Mouse (Mus musculus): ENCODE measurements around the gene Zfp511. TPM values are rescaled to one million over a fixed set of nuclear protein-coding genes. Genes with fewer than 3 reads are reported as not detected.

Gene Zfp511
- polyA plus RNA-seq, 1 experiment from 2014 or later = 41.8 TPM

DNA sequence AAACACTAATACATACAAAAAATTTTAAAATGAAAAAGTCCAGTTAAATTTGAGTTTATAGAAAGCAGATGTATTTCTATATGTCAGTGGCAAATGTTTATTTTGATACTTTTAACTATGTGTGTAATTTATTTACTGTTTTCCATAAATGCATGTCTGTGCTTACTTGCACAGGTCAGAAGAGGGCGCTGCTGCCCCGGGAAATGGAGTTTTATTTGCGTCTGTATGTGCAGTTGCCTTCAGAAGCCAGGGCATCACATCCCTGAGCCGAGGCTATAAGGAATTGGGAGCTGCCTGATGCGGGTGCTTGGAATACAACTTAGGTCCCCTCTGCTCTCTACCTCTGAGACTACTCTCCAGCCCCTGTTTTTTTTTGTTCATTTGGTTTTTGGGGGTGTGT is 42.5 kb downstream of the Zfp511 start:
- no peak overlapping the region for H3K27ac ChIP-seq
- H3K9ac ChIP-seq = no peak overlapping the region
- no peak for ATAC-seq (ENCODE audit: low FRiP score, low read depth)
- H3K9me3 ChIP-seq = no peaks in the 10 kb centered on the region
- H3K27me3 ChIP-seq = peaks cover 58% of the 10 kb centered on the region
- 4% methylated on average over 5 of the region's 5 CpGs for WGBS
- no peak overlapping the region for H3K4me2 ChIP-seq (replicated peaks)
- H3K4me1 ChIP-seq = peaks cover 20% of the 10 kb centered on the region
- H3K36me3 ChIP-seq = no peaks in the 10 kb centered on the region
- H3K4me3 ChIP-seq = no peak overlapping the region

DNA sequence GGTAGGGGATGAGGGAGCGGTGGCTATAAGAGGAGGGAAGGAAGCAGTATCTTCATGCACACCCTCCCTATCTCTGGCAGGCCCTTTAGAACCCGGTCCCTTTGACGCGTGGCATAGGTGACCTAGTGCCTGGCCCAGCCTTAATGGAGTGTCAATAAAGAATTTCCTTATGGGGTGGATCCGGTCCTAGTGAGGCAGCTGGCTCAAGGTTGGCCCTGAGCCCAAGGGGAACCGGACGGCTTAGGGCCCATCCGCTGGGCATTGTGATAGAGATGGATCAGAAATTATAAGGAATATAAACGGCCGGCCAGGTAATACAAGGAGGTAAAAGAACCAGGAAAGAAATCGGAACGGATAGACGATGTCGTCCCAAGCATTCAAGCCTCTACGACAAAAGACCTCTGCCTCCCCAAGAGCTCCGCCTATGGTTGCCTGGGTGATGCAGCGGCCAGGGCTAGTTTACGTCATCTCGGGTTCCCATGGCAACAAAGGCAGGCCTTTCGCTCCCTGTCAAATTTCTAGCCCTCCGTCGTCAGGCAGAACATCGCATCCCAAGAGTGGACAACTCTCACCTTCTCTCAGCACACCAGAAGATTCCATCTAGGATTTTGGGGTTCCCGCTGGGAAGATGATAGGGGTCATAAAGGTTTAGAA is 44.4 kb downstream of the Zfp511 start:
- Histone ChIP-seq H3K9ac (peak overlapping the region; percentile 56), H3K36me3 (no peaks in the 10 kb centered on the region), H3K4me1 (peaks cover 20% of the 10 kb centered on the region), H3K9me3 (no peaks in the 10 kb centered on the region), H3K27ac (no peak overlapping the region), H3K4me3 (peak overlapping the region; percentile 37), H3K27me3 (peaks cover 58% of the 10 kb centered on the region), H3K4me2 (replicated peaks) (peak overlapping the region; percentile 61)
- ATAC-seq (ENCODE audit: low FRiP score, low read depth) = peak; percentile 74
- 4% methylated on average over 24 of the region's 24 CpGs for WGBS

DNA sequence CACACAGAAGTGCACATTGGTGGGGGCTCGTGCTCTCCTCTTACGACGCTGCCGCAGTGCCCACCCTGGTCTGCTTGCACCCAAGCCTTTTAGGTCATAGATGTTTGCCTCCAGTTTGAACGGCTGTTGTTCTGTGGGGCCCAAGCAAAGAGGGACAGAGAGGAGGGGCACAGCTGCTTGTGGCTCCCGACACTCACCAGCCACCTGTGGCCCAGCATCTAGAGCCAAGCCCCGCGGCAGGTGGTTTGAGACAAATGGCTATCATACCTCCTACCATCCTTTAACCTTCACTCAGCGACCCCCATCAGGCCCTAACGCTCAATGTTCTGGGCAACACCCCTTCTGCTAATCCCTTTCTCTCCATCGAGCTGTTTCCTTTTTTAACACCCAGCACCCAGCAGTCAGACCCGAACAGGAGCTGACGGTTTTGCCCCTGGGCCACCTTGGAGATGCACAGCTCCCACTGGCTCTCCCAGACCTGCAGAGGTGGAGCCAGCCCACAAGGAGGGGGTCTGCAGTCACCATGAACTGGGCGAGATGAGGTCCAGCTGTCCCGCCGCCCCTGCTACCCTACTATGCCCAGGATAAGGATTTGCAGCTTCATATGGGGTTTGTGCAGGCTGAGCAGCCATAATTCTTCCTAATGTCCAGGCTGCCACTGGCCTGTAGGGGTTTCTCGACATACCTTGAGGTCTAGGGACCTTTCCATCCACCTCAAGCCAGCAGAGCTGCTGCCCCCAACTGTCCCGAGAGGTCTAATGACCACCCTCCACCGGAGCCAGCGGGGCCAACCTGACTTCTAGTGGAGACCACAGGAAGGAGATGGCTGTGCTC is 45.4 kb downstream of the Zfp511 start:
- WGBS = 18% methylated on average over 20 of the region's 20 CpGs
- H3K27me3 ChIP-seq = peaks cover 54% of the 10 kb centered on the region
- peak overlapping the region; percentile 61 for H3K4me2 ChIP-seq (replicated peaks)
- H3K9ac ChIP-seq = no peak overlapping the region
- H3K36me3 ChIP-seq = no peaks in the 10 kb centered on the region
- H3K9me3 ChIP-seq = no peaks in the 10 kb centered on the region
- no peak for ATAC-seq (ENCODE audit: low FRiP score, low read depth)
- peaks cover 20% of the 10 kb centered on the region for H3K4me1 ChIP-seq
- no peak overlapping the region for H3K27ac ChIP-seq
- H3K4me3 ChIP-seq = peak overlapping the region; percentile 37; the same call in 1 of the 2 replicates

DNA sequence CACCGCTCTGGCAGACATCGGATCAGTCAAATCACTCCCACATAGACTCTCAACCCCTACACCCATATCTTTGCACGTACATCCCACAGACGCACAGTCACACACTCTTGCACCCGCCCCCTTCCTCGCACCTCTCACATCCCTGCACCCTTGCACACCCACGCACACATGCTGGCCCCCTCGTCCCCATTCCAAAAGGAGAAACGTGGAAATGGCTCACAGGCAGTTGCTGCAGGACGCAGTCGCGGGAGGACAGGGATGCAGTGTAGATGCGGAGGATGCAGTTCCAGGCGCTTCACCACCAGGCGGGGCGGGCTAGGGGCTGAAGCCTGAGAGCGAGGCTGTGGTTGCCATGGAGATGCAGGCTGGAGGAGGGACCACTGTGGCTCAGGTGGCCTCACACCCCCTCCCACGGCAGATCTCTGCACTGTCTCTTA is 46.1 kb downstream of the Zfp511 start, which contains the start of gene Caly:
TSS of gene Caly (minus strand) at position 307 of the 437 bp plus-strand sequence.
- Histone ChIP-seq H3K4me1 (peaks cover 20% of the 10 kb centered on the region), H3K9me3 (no peaks in the 10 kb centered on the region), H3K4me2 (replicated peaks) (peak within 1 kb of the TSS; percentile 61), H3K27ac (no peak within 1 kb of the TSS), H3K27me3 (peaks cover 54% of the 10 kb centered on the region), H3K9ac (no peak within 1 kb of the TSS), H3K4me3 (peak within 1 kb of the TSS; percentile 37; the same call in 1 of the 2 replicates), H3K36me3 (no peaks in the 10 kb centered on the region)
- no peak for ATAC-seq (ENCODE audit: low FRiP score, low read depth)
- WGBS = 6% methylated on average over 18 of the region's 18 CpGs

Small RNA genes lying within 50 kb of the gene (microRNA-seq; reads per million reads assigned to microRNA genes)
- gene Mir7062 = not detected

Other genes starting within 250 kb of the Zfp511 start
- 0.05 and 0.13 TPM in 2 replicates for gene Adgra1, start 202.2 kb upstream of the Zfp511 start, polyA plus RNA-seq (2015; fragmentation: Nextera tagmentation; extraction: Ambion mirVana)
- gene Kndc1, start 141.7 kb upstream of the Zfp511 start, polyA plus RNA-seq (2015; fragmentation: Nextera tagmentation; extraction: Ambion mirVana) = 0.11 and 0.20 TPM in 2 replicates
- 0.15 TPM in 1 of 2 replicates, not detected in the other for gene Utf1, start 92.6 kb upstream of the Zfp511 start, polyA plus RNA-seq (2015; fragmentation: Nextera tagmentation; extraction: Ambion mirVana)
- gene 6430531B16Rik, start 57.6 kb upstream of the Zfp511 start, polyA plus RNA-seq (2015; fragmentation: Nextera tagmentation; extraction: Ambion mirVana) = 0.52 and 0.53 TPM in 2 replicates
- 2.3 and 2.8 TPM in 2 replicates for gene Adam8, start 43.8 kb upstream of the Zfp511 start, polyA plus RNA-seq (2015; fragmentation: Nextera tagmentation; extraction: Ambion mirVana)
- 67.4 and 68.0 TPM in 2 replicates for gene Tubgcp2, start 278 bp downstream of the Zfp511 start, polyA plus RNA-seq (2015; fragmentation: Nextera tagmentation; extraction: Ambion mirVana)
- gene Msx3, start 12.7 kb downstream of the Zfp511 start, polyA plus RNA-seq (2015; fragmentation: Nextera tagmentation; extraction: Ambion mirVana) = not detected in 2 replicates
- gene Caly, start 46.2 kb downstream of the Zfp511 start, polyA plus RNA-seq (2015; fragmentation: Nextera tagmentation; extraction: Ambion mirVana) = 1.1 TPM in 2 replicates
- gene Prap1, start 57.0 kb downstream of the Zfp511 start, polyA plus RNA-seq (2015; fragmentation: Nextera tagmentation; extraction: Ambion mirVana) = 0.25 TPM in 1 of 2 replicates, not detected in the other
- 22.1 and 24.9 TPM in 2 replicates for gene Fuom, start 66.0 kb downstream of the Zfp511 start, polyA plus RNA-seq (2015; fragmentation: Nextera tagmentation; extraction: Ambion mirVana)
- gene Paox, start 79.4 kb downstream of the Zfp511 start, polyA plus RNA-seq (2015; fragmentation: Nextera tagmentation; extraction: Ambion mirVana) = 18.9 and 19.6 TPM in 2 replicates
- gene Echs1, start 80.1 kb downstream of the Zfp511 start, polyA plus RNA-seq (2015; fragmentation: Nextera tagmentation; extraction: Ambion mirVana) = 150 and 151 TPM in 2 replicates
- 22.7 and 23.6 TPM in 2 replicates for gene Mtg1, start 101.2 kb downstream of the Zfp511 start, polyA plus RNA-seq (2015; fragmentation: Nextera tagmentation; extraction: Ambion mirVana)
- gene Sprn, start 118.5 kb downstream of the Zfp511 start, polyA plus RNA-seq (2015; fragmentation: Nextera tagmentation; extraction: Ambion mirVana) = 0.17 and 0.23 TPM in 2 replicates
- gene Olfr522, start 128.4 kb downstream of the Zfp511 start, polyA plus RNA-seq (2015; fragmentation: Nextera tagmentation; extraction: Ambion mirVana) = not detected in 2 replicates
- not detected in 2 replicates for gene Olfr523, start 136.8 kb downstream of the Zfp511 start, polyA plus RNA-seq (2015; fragmentation: Nextera tagmentation; extraction: Ambion mirVana)
- not detected in 2 replicates for gene Olfr524, start 169.6 kb downstream of the Zfp511 start, polyA plus RNA-seq (2015; fragmentation: Nextera tagmentation; extraction: Ambion mirVana)
- 0.04 and 0.15 TPM in 2 replicates for gene Cd163l1, start 181.9 kb downstream of the Zfp511 start, polyA plus RNA-seq (2015; fragmentation: Nextera tagmentation; extraction: Ambion mirVana)
- gene 5830411N06Rik, start 210.9 kb downstream of the Zfp511 start, polyA plus RNA-seq (2015; fragmentation: Nextera tagmentation; extraction: Ambion mirVana) = not detected in 2 replicates